ENCODE assay signal across 29 mouse cellular contexts in the genomic region with DNA sequence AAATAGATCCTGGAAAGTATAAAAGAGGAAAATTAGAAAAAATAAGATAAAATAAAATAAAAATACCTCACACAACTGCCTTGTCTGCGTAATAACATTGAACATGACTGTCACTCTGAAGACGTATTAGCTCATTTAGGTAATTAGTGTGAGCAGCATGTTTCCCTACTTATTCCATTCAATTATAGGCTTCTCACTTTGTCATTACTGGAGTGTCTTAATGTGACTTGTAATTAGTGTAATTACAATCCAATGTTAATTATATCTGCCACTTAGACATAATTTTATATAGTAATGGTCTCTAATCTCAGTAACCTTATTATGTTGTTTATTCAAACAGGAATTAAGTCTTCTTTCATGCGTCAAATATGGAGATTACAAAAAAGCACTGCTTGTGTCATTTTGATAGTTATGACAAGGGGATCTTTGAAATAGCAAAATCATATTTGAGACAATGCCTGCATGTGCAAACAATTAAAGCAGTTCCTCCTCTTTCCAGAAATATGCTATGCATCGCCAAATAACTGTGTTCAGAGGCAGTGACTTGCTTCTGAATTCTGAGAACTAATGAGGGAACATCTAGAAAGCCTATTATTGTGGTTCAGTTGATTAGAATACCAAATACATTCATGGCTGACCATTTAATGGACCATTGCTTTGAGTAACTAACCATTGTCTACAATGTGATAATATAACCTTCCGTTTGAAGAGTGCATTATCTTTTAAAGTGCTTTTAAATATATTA.
DNase-seq lines count a peak whose midpoint lies in the region; ATAC-seq and TF ChIP-seq lines count a peak whose summit lies in the region.
"Had no signal": no experiment of that assay in that cellular context is flagged by ENCODE, and none has a peak within 500 bp of the region (broad histone marks: within the 10 kb centered on the region; RNA-seq: fewer than 3 reads in every experiment).

No protein-coding gene starts in this region.

- H3K4me1 ChIP-seq in midbrain, postnatal 0 days (ENCODE audit: insufficient read depth, low read length) = no peaks in the 10 kb centered on the region
- H3K4me1 ChIP-seq in midbrain, embryonic 13.5 days (replicated peaks) = no peaks in the 10 kb centered on the region
- H3K4me1 ChIP-seq in forebrain, embryonic 14.5 days (ENCODE audit: control insufficient read depth, insufficient read depth, low read length) = no peaks in the 10 kb centered on the region
- H3K4me1 ChIP-seq in hindbrain, embryonic 16.5 days (ENCODE audit: control insufficient read depth, insufficient read depth, low read depth, low read length) = no peaks in the 10 kb centered on the region
- no peaks in the 10 kb centered on the region for H3K4me1 ChIP-seq in heart, embryonic 12.5 days (replicated peaks)
- no peaks in the 10 kb centered on the region for H3K4me1 ChIP-seq in cerebellum, adult 2 months (ENCODE audit: control insufficient read depth, insufficient read depth, low read length)
- H3K4me1 ChIP-seq: embryonic facial prominence, embryonic 15.5 days; limb, embryonic 10.5 days; liver, embryonic 15.5 days; lung, embryonic 15.5 days had no signal

- no peak overlapping the region for H3K9ac ChIP-seq in midbrain, postnatal 0 days (replicated peaks; ENCODE audit: low read length, poor library complexity, severe bottlenecking)
- no peak overlapping the region for H3K9ac ChIP-seq in midbrain, embryonic 13.5 days (replicated peaks)
- H3K9ac ChIP-seq in forebrain, embryonic 14.5 days (ENCODE audit: low read length) = no peak overlapping the region
- H3K9ac ChIP-seq in hindbrain, embryonic 16.5 days (ENCODE audit: low read depth, low read length) = no peak overlapping the region
- no peak overlapping the region for H3K9ac ChIP-seq in heart, embryonic 12.5 days
- H3K9ac ChIP-seq: embryonic facial prominence, embryonic 15.5 days; liver, embryonic 15.5 days; lung, embryonic 15.5 days had no signal

- no peaks in the 10 kb centered on the region for H3K36me3 ChIP-seq in midbrain, postnatal 0 days (ENCODE audit: insufficient read depth, low read length)
- H3K36me3 ChIP-seq in midbrain, embryonic 13.5 days = no peaks in the 10 kb centered on the region
- no peaks in the 10 kb centered on the region for H3K36me3 ChIP-seq in forebrain, embryonic 14.5 days (ENCODE audit: control insufficient read depth, insufficient read depth, low read length)
- no peaks in the 10 kb centered on the region for H3K36me3 ChIP-seq in hindbrain, embryonic 16.5 days (ENCODE audit: control insufficient read depth, insufficient read depth, low read length)
- no peaks in the 10 kb centered on the region for H3K36me3 ChIP-seq in heart, embryonic 12.5 days
- H3K36me3 ChIP-seq: embryonic facial prominence, embryonic 15.5 days; G1E; limb, embryonic 10.5 days; liver, embryonic 15.5 days; lung, embryonic 15.5 days had no signal

- no peak overlapping the region for H3K4me2 ChIP-seq in midbrain, postnatal 0 days (ENCODE audit: low read depth, low read length, poor library complexity, severe bottlenecking)
- no peak overlapping the region for H3K4me2 ChIP-seq in midbrain, embryonic 13.5 days (replicated peaks)
- H3K4me2 ChIP-seq in forebrain, embryonic 14.5 days (ENCODE audit: low read length) = no peak overlapping the region
- no peak overlapping the region for H3K4me2 ChIP-seq in hindbrain, embryonic 16.5 days (ENCODE audit: low read length)
- H3K4me2 ChIP-seq in heart, embryonic 12.5 days = no peak overlapping the region
- H3K4me2 ChIP-seq: embryonic facial prominence, embryonic 15.5 days; heart, embryonic 11.5 days; liver, embryonic 15.5 days; lung, embryonic 15.5 days had no signal

- no peak for ATAC-seq in midbrain, postnatal 0 days (ENCODE audit: low FRiP score)
- no peak for ATAC-seq in midbrain, embryonic 13.5 days
- peak; percentile 93 for ATAC-seq in forebrain, embryonic 14.5 days
- ATAC-seq in hindbrain, embryonic 16.5 days = peak; percentile 80
- ATAC-seq in heart, embryonic 12.5 days (ENCODE audit: insufficient number of reproducible peaks, low FRiP score) = no peak
- no peak for ATAC-seq in megakaryocyte progenitor cell, adult 5-6 weeks (replicated peaks; ENCODE audit: poor library complexity)
- ATAC-seq: activated CD4-positive, CD25-positive, alpha-beta regulatory T cell, adult 4 months had no signal

- peak; percentile 3 for DNase-seq in midbrain, postnatal 0 days (ENCODE audit: low spot score)
- DNase-seq in forebrain, embryonic 14.5 days (ENCODE audit: low spot score) = peak; percentile 74
- DNase-seq in retina, postnatal 1 day = peak; percentile 82
- no peak for DNase-seq in cerebellum, adult 2 months
- DNase-seq: adrenal gland, adult 8-10 months; B cell, adult 2 months; cerebellum, adult 8-10 months; gastrocnemius, postnatal 10 days; heart, postnatal 10 days; kidney, adult 11 months; kidney, postnatal 10 days; liver; lung, postnatal 36 days; right cerebral cortex, postnatal 14 days; thymus, adult 2 months; thymus, postnatal 4 days had no signal

- H3K9me3 ChIP-seq in midbrain, postnatal 0 days (ENCODE audit: low read length) = no peaks in the 10 kb centered on the region
- no peaks in the 10 kb centered on the region for H3K9me3 ChIP-seq in midbrain, embryonic 13.5 days
- H3K9me3 ChIP-seq in forebrain, embryonic 14.5 days (replicated peaks; ENCODE audit: control insufficient read depth, low read length) = no peaks in the 10 kb centered on the region
- no peaks in the 10 kb centered on the region for H3K9me3 ChIP-seq in hindbrain, embryonic 16.5 days (ENCODE audit: control insufficient read depth, low read length)
- no peaks in the 10 kb centered on the region for H3K9me3 ChIP-seq in heart, embryonic 12.5 days (replicated peaks)
- H3K9me3 ChIP-seq: embryonic facial prominence, embryonic 15.5 days; G1E; limb, embryonic 10.5 days; liver, embryonic 15.5 days; lung, embryonic 15.5 days had no signal

- no peaks in the 10 kb centered on the region for H3K27me3 ChIP-seq in midbrain, postnatal 0 days (ENCODE audit: insufficient read depth, low read length)
- H3K27me3 ChIP-seq in midbrain, embryonic 13.5 days = no peaks in the 10 kb centered on the region
- no peaks in the 10 kb centered on the region for H3K27me3 ChIP-seq in forebrain, embryonic 14.5 days (replicated peaks; ENCODE audit: control insufficient read depth, insufficient read depth, low read length)
- no peaks in the 10 kb centered on the region for H3K27me3 ChIP-seq in hindbrain, embryonic 16.5 days (replicated peaks; ENCODE audit: control insufficient read depth, insufficient read depth, low read length)
- H3K27me3 ChIP-seq in heart, embryonic 12.5 days (replicated peaks) = no peaks in the 10 kb centered on the region
- H3K27me3 ChIP-seq in cerebellum, adult 2 months (ENCODE audit: control insufficient read depth, insufficient read depth, low read length) = no peaks in the 10 kb centered on the region
- H3K27me3 ChIP-seq: CH12.LX; embryonic facial prominence, embryonic 15.5 days; liver, embryonic 15.5 days; lung, embryonic 15.5 days had no signal

- TF ChIP-seq POLR2A in cerebellum, adult 2 months (IDR thresholded peaks at IDR 0.05; ENCODE audit: borderline replicate concordance, insufficient read depth, low read length) = no peak

- no peak overlapping the region for H3K27ac ChIP-seq in midbrain, postnatal 0 days (ENCODE audit: low read depth, low read length)
- no peak overlapping the region for H3K27ac ChIP-seq in midbrain, embryonic 13.5 days
- no peak overlapping the region for H3K27ac ChIP-seq in forebrain, embryonic 14.5 days (ENCODE audit: low read depth, low read length)
- no peak overlapping the region for H3K27ac ChIP-seq in hindbrain, embryonic 16.5 days (ENCODE audit: low read depth, low read length)
- H3K27ac ChIP-seq in heart, embryonic 12.5 days (ENCODE audit: poor library complexity, severe bottlenecking) = no peak overlapping the region
- no peak overlapping the region for H3K27ac ChIP-seq in cerebellum, adult 2 months (ENCODE audit: insufficient read depth, low read length)
- H3K27ac ChIP-seq: embryonic facial prominence, embryonic 15.5 days; limb, embryonic 10.5 days; liver, embryonic 15.5 days; lung, embryonic 15.5 days; stomach, postnatal 0 days had no signal

- WGBS in midbrain, postnatal 0 days = 79% methylated on average over 5 of the region's 5 CpGs
- WGBS in midbrain, embryonic 13.5 days = 77% methylated on average over 5 of the region's 5 CpGs
- 19% methylated on average over 5 of the region's 5 CpGs for WGBS in forebrain, embryonic 14.5 days
- WGBS in hindbrain, embryonic 16.5 days = 51% methylated on average over 5 of the region's 5 CpGs
- 77% methylated on average over 5 of the region's 5 CpGs for WGBS in heart, embryonic 12.5 days
- 88% methylated on average over 5 of the region's 5 CpGs for WGBS in cerebellum, adult 2 months

- H3K4me3 ChIP-seq in midbrain, postnatal 0 days (ENCODE audit: low read depth, low read length) = no peak overlapping the region
- H3K4me3 ChIP-seq in midbrain, embryonic 13.5 days (replicated peaks) = no peak overlapping the region
- no peak overlapping the region for H3K4me3 ChIP-seq in forebrain, embryonic 14.5 days (ENCODE audit: low read depth, low read length)
- no peak overlapping the region for H3K4me3 ChIP-seq in hindbrain, embryonic 16.5 days (ENCODE audit: low read length)
- H3K4me3 ChIP-seq in heart, embryonic 12.5 days = no peak overlapping the region
- H3K4me3 ChIP-seq in cerebellum, adult 2 months (replicated peaks; ENCODE audit: insufficient read depth, low read depth, low read length) = no peak overlapping the region
- H3K4me3 ChIP-seq: embryonic facial prominence, embryonic 15.5 days; limb, embryonic 10.5 days; liver, embryonic 15.5 days; lung, embryonic 15.5 days had no signal

- TF ChIP-seq CTCF in midbrain, postnatal 0 days (IDR thresholded peaks at IDR 0.05) = no peak
- no peak for TF ChIP-seq CTCF in cerebellum, adult 2 months (IDR thresholded peaks at IDR 0.05; ENCODE audit: borderline replicate concordance, insufficient read depth, low read depth, low read length)

Comparison
In these comparisons a context has a peak if more than half of its experiments do, and no peak if none do; other contexts are left out.
1. ATAC-seq: peak in forebrain, embryonic 14.5 days (single experiment) and hindbrain, embryonic 16.5 days (single experiment); none in midbrain, postnatal 0 days (single experiment), midbrain, embryonic 13.5 days (single experiment), heart, embryonic 12.5 days (single experiment) and megakaryocyte progenitor cell, adult 5-6 weeks (single experiment).
2. DNase-seq: peak in midbrain, postnatal 0 days (single experiment), forebrain, embryonic 14.5 days (single experiment) and retina, postnatal 1 day (single experiment); none in cerebellum, adult 2 months (0 of 2).